Mouse (Mus musculus): Measurements from ENCODE around the gene Trip4. TPM values are rescaled to one million over a fixed set of nuclear protein-coding genes. Genes with fewer than 3 reads are reported as not detected.

Gene Trip4
- polyA plus RNA-seq, 1 experiment from 2014 or later = 20.4 TPM

GRCm38 (mm10) chr9:65890143-65890628 lies 18.4 kb downstream of the Trip4 start, which contains the start of gene Pclaf:
TSS of gene Pclaf (plus strand) at chr9:65890237.
- 0 out of 2 replicates have a peak, but pooled peaks have one; percentile 18 for TF ChIP-seq CTCF (IDR thresholded peaks at IDR 0.05; ENCODE audit: low read depth)
- ATAC-seq (replicated peaks; ENCODE audit: low FRiP score, low read depth) = peak; percentile 91
- H3K9me3 ChIP-seq (replicated peaks; ENCODE audit: low read length) = no peaks in the 10 kb centered on the region
- 0 out of 2 replicates have a peak, but pooled peaks cover 7% of the 10 kb centered on the region for H3K4me1 ChIP-seq (replicated peaks; ENCODE audit: insufficient read depth, low read length)
- peak within 1 kb of the TSS; percentile 69 for H3K9ac ChIP-seq (ENCODE audit: low read depth, low read length)
- H3K4me2 ChIP-seq (ENCODE audit: low read length) = peak within 1 kb of the TSS; percentile 86
- WGBS = 0% methylated on average over 21 of the region's 21 CpGs
- H3K27ac ChIP-seq = 0 out of 2 replicates have a peak within 1 kb of the TSS, but pooled peaks have one; percentile 10
- no peaks in the 10 kb centered on the region for H3K27me3 ChIP-seq (ENCODE audit: insufficient read depth, low read length)
- peak; percentile 96 for DNase-seq (ENCODE audit: low spot score)
- 0 out of 2 replicates have a peak, but pooled peaks cover 8% of the 10 kb centered on the region for H3K36me3 ChIP-seq (ENCODE audit: insufficient read depth, low read length)
- H3K4me3 ChIP-seq (replicated peaks; ENCODE audit: low read depth, low read length) = peak within 1 kb of the TSS; percentile 66

- Histone ChIP-seq H3K4me3 (replicated peaks; ENCODE audit: low read depth, low read length) (peak overlapping the region; percentile 69), H3K36me3 (ENCODE audit: insufficient read depth, low read length) (no peaks in the 10 kb centered on the region), H3K9ac (ENCODE audit: low read depth, low read length) (peak overlapping the region; percentile 71), H3K27ac (peak overlapping the region; percentile 83), H3K9me3 (replicated peaks; ENCODE audit: low read length) (no peaks in the 10 kb centered on the region), H3K27me3 (ENCODE audit: insufficient read depth, low read length) (no peaks in the 10 kb centered on the region), H3K4me2 (ENCODE audit: low read length) (peak overlapping the region; percentile 64), H3K4me1 (replicated peaks; ENCODE audit: insufficient read depth, low read length) (peaks cover 10% of the 10 kb centered on the region)
- no peak for TF ChIP-seq CTCF (IDR thresholded peaks at IDR 0.05; ENCODE audit: low read depth)
- WGBS = under 1% methylated on average over 37 of the region's 37 CpGs
- ATAC-seq (replicated peaks; ENCODE audit: low FRiP score, low read depth) (peak; percentile 96), DNase-seq (ENCODE audit: low spot score) (peak; percentile 97)
Measured at GRCm38 (mm10) chr9:65884564-65885315, 23.9 kb downstream of the Trip4 start.

GRCm38 (mm10) chr9:65859656-65860055 lies 48.9 kb downstream of the Trip4 start:
- ATAC-seq (replicated peaks; ENCODE audit: low FRiP score, low read depth) = no peak
- no peak for TF ChIP-seq CTCF (IDR thresholded peaks at IDR 0.05; ENCODE audit: low read depth)
- Histone ChIP-seq H3K9ac (ENCODE audit: low read depth, low read length) (no peak overlapping the region), H3K4me1 (replicated peaks; ENCODE audit: insufficient read depth, low read length) (no peaks in the 10 kb centered on the region), H3K27ac (no peak overlapping the region), H3K9me3 (replicated peaks; ENCODE audit: low read length) (no peaks in the 10 kb centered on the region), H3K36me3 (ENCODE audit: insufficient read depth, low read length) (peaks cover 25% of the 10 kb centered on the region), H3K27me3 (ENCODE audit: insufficient read depth, low read length) (no peaks in the 10 kb centered on the region), H3K4me3 (replicated peaks; ENCODE audit: low read depth, low read length) (no peak overlapping the region), H3K4me2 (ENCODE audit: low read length) (no peak overlapping the region)
- DNase-seq (ENCODE audit: low spot score) = no peak
- 23% methylated on average over 1 of the region's 1 CpGs for whole genome bisulfite sequencing

- H3K4me2 ChIP-seq (ENCODE audit: low read length) = no peak overlapping the region
- H3K27ac ChIP-seq = no peak overlapping the region
- WGBS = 7% methylated on average over 1 of the region's 1 CpGs
- H3K4me1 ChIP-seq (replicated peaks; ENCODE audit: insufficient read depth, low read length) = peaks cover 9% of the 10 kb centered on the region
- DNase-seq (ENCODE audit: low spot score) (peak; percentile 86), ATAC-seq (replicated peaks; ENCODE audit: low FRiP score, low read depth) (no peak)
- 0 out of 2 replicates have a peak, but pooled peaks cover under 1% of the 10 kb centered on the region for H3K36me3 ChIP-seq (ENCODE audit: insufficient read depth, low read length)
- H3K9me3 ChIP-seq (replicated peaks; ENCODE audit: low read length) = no peaks in the 10 kb centered on the region
- peak; percentile 65 for TF ChIP-seq CTCF (IDR thresholded peaks at IDR 0.05; ENCODE audit: low read depth)
- no peak overlapping the region for H3K9ac ChIP-seq (ENCODE audit: low read depth, low read length)
- no peak overlapping the region for H3K4me3 ChIP-seq (replicated peaks; ENCODE audit: low read depth, low read length)
- H3K27me3 ChIP-seq (ENCODE audit: insufficient read depth, low read length) = no peaks in the 10 kb centered on the region
Measured at GRCm38 (mm10) chr9:65850203-65850602, 58.4 kb downstream of the Trip4 start.

GRCm38 (mm10) chr9:65848154-65848553 lies 60.4 kb downstream of the Trip4 start:
- Histone ChIP-seq H3K4me1 (replicated peaks; ENCODE audit: insufficient read depth, low read length) (peaks cover 19% of the 10 kb centered on the region), H3K4me3 (replicated peaks; ENCODE audit: low read depth, low read length) (no peak overlapping the region), H3K4me2 (ENCODE audit: low read length) (no peak overlapping the region), H3K27ac (peak overlapping the region; percentile 60), H3K9me3 (replicated peaks; ENCODE audit: low read length) (no peaks in the 10 kb centered on the region), H3K9ac (ENCODE audit: low read depth, low read length) (no peak overlapping the region), H3K36me3 (ENCODE audit: insufficient read depth, low read length) (no peaks in the 10 kb centered on the region), H3K27me3 (ENCODE audit: insufficient read depth, low read length) (no peaks in the 10 kb centered on the region)
- DNase-seq (ENCODE audit: low spot score) (peak; percentile 87), ATAC-seq (replicated peaks; ENCODE audit: low FRiP score, low read depth) (no peak)
- no peak for TF ChIP-seq CTCF (IDR thresholded peaks at IDR 0.05; ENCODE audit: low read depth)

GRCm38 (mm10) chr9:65844421-65845165 lies 64.0 kb downstream of the Trip4 start:
- ATAC-seq (replicated peaks; ENCODE audit: low FRiP score, low read depth) = no peak
- no peak overlapping the region for H3K4me3 ChIP-seq (replicated peaks; ENCODE audit: low read depth, low read length)
- no peaks in the 10 kb centered on the region for H3K9me3 ChIP-seq (replicated peaks; ENCODE audit: low read length)
- H3K4me2 ChIP-seq (ENCODE audit: low read length) = no peak overlapping the region
- no peaks in the 10 kb centered on the region for H3K36me3 ChIP-seq (ENCODE audit: insufficient read depth, low read length)
- peak overlapping the region; percentile 62; the same call in 1 of the 2 replicates for H3K27ac ChIP-seq
- WGBS = 50% methylated on average over 7 of the region's 7 CpGs
- DNase-seq (ENCODE audit: low spot score) = peak; percentile 41
- peaks cover 19% of the 10 kb centered on the region for H3K4me1 ChIP-seq (replicated peaks; ENCODE audit: insufficient read depth, low read length)
- H3K9ac ChIP-seq (ENCODE audit: low read depth, low read length) = no peak overlapping the region
- no peak for TF ChIP-seq CTCF (IDR thresholded peaks at IDR 0.05; ENCODE audit: low read depth)
- no peaks in the 10 kb centered on the region for H3K27me3 ChIP-seq (ENCODE audit: insufficient read depth, low read length)
